Mouse (Mus musculus) forebrain, embryonic 15.5 days (tissue): ENCODE data around the gene Qtrt2. TPM values are rescaled to one million over a fixed set of nuclear protein-coding genes. Genes with fewer than 3 reads are reported as not detected.

Experiments
- polyA plus RNA-seq: library from polyadenylated mRNA; unstranded; fragments of >200 nt; fragmentation: Nextera tagmentation; extraction: Ambion mirVana; gene quantifications from 2 replicates; pipeline ENCODE4 v1.2.1, GENCODE M21; 2015

Gene Qtrt2
- polyA plus RNA-seq, 1 experiment from 2014 or later, result 25.1 TPM

Other genes with a start within 250 kb of the Qtrt2 start
- gene Drd3, start 172.8 kb downstream of the Qtrt2 start, polyA plus RNA-seq, result 0.20 TPM in 1 of 2 replicates, not detected in the other
- 9.4 and 12.2 TPM in 2 replicates for gene Ccdc191, start 37.0 kb downstream of the Qtrt2 start, polyA plus RNA-seq
- 3.0 and 3.2 TPM in 2 replicates for gene Zdhhc23, start 53.0 kb upstream of the Qtrt2 start, polyA plus RNA-seq
- gene Gramd1c, start 136.5 kb upstream of the Qtrt2 start, polyA plus RNA-seq, result 2.1 and 4.2 TPM in 2 replicates
- gene Atp6v1a, start 212.9 kb upstream of the Qtrt2 start, polyA plus RNA-seq, result 91.2 and 107 TPM in 2 replicates
- 82.1 and 84.7 TPM in 2 replicates for gene Naa50, start 213.0 kb upstream of the Qtrt2 start, polyA plus RNA-seq
- 3.5 and 3.7 TPM in 2 replicates for gene Usf3, start 246.4 kb upstream of the Qtrt2 start, polyA plus RNA-seq